Mouse (Mus musculus): Measurements from ENCODE around the gene Gsap.
A peak's percentile ranks its signal among the peaks of the same experiment; 100 is the strongest.

Gsap gene

GRCm38 (mm10) chr5:21185764-21186685, at the start of gene Gsap:
Gsap (plus strand) TSS chr5:21186255.
- peak; percentile 88 to 91 for DNase-seq

- peak in 1 of 2 experiments; percentile 33 for DNase-seq
Observed at GRCm38 (mm10) chr5:21136575-21136974, 49.5 kb upstream of the Gsap start.

GRCm38 (mm10) chr5:21139505-21139904, 46.5 kb upstream of the Gsap start:
- peak; percentile 68 to 71 for DNase-seq

GRCm38 (mm10) chr5:21141133-21141551, 44.9 kb upstream of the Gsap start:
- peak; percentile 63 to 74 for DNase-seq

- DNase-seq = no peak
Observed at GRCm38 (mm10) chr5:21141626-21142025, 44.4 kb upstream of the Gsap start.

GRCm38 (mm10) chr5:21143032-21143431, 43.0 kb upstream of the Gsap start:
- no peak for DNase-seq

- DNase-seq = peak; percentile 59 to 81
Observed at GRCm38 (mm10) chr5:21144506-21145169, 41.4 kb upstream of the Gsap start.

GRCm38 (mm10) chr5:21148358-21148757, 37.7 kb upstream of the Gsap start:
- DNase-seq = no peak

- DNase-seq = no peak
Observed at GRCm38 (mm10) chr5:21153672-21154071, 32.4 kb upstream of the Gsap start.

GRCm38 (mm10) chr5:21156770-21157169, 29.3 kb upstream of the Gsap start:
- DNase-seq = no peak

GRCm38 (mm10) chr5:21159536-21159935, 26.5 kb upstream of the Gsap start:
- DNase-seq = no peak

GRCm38 (mm10) chr5:21160781-21161180, 25.3 kb upstream of the Gsap start:
- DNase-seq = no peak

GRCm38 (mm10) chr5:21163421-21163820, 22.6 kb upstream of the Gsap start:
- DNase-seq = no peak

GRCm38 (mm10) chr5:21168689-21169345, 17.2 kb upstream of the Gsap start:
- DNase-seq = peak; percentile 43 to 66

- no peak for DNase-seq
Observed at GRCm38 (mm10) chr5:21169346-21169745, 16.7 kb upstream of the Gsap start.

GRCm38 (mm10) chr5:21169877-21170276, 16.2 kb upstream of the Gsap start:
- no peak for DNase-seq

GRCm38 (mm10) chr5:21170440-21170839, 15.6 kb upstream of the Gsap start:
- no peak for DNase-seq

GRCm38 (mm10) chr5:21170898-21171297, 15.2 kb upstream of the Gsap start:
- no peak for DNase-seq

- no peak for DNase-seq
Observed at GRCm38 (mm10) chr5:21171336-21171735, 14.7 kb upstream of the Gsap start.

- DNase-seq = no peak
Observed at GRCm38 (mm10) chr5:21172316-21172715, 13.7 kb upstream of the Gsap start.

GRCm38 (mm10) chr5:21175132-21176112, 10.6 kb upstream of the Gsap start:
- DNase-seq = no peak

- DNase-seq = no peak
Observed at GRCm38 (mm10) chr5:21179496-21179895, 6.6 kb upstream of the Gsap start.

All from lung, postnatal 4 days (tissue).